Mouse (Mus musculus): ENCODE measurements around the gene Ovca2. TPM values are rescaled to one million over a fixed set of nuclear protein-coding genes. Genes with fewer than 3 reads are reported as not detected.

The Ovca2 gene
- polyA plus RNA-seq, 1 experiment from 2014 or later: 23.1 TPM

DNA sequence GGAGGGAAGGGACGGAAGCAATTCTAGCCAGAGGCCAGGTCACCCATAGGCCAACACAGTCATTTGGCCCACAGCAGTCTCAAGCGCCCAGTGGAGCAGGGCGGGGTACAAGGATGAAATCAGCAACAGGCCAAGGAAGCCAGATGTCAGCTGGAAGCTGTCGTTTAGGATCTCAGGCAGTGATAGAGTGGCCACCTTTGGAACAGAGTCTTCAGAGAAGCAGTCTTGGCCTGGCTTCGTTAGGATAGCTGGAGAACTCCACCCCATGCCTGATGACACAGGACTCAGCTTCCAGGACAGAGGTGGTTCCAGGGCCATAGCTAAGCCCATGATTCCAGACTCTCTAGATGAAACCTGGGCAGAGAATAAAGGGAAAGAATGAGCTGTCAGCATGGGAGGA lies 38.2 kb downstream of the Ovca2 start:
- 78% methylated on average over 5 of the region's 5 CpGs for WGBS
- Histone ChIP-seq H3K4me3 (no peak overlapping the region), H3K4me1 (0 out of 2 replicates have a peak, but pooled peaks cover 19% of the 10 kb centered on the region), H3K9me3 (no peaks in the 10 kb centered on the region), H3K27me3 (replicated peaks) (no peaks in the 10 kb centered on the region), H3K4me2 (replicated peaks) (no peak overlapping the region), H3K9ac (no peak overlapping the region), H3K27ac (no peak overlapping the region), H3K36me3 (peaks cover 21% of the 10 kb centered on the region)
- ATAC-seq (ENCODE audit: low FRiP score, low read depth): no peak

DNA sequence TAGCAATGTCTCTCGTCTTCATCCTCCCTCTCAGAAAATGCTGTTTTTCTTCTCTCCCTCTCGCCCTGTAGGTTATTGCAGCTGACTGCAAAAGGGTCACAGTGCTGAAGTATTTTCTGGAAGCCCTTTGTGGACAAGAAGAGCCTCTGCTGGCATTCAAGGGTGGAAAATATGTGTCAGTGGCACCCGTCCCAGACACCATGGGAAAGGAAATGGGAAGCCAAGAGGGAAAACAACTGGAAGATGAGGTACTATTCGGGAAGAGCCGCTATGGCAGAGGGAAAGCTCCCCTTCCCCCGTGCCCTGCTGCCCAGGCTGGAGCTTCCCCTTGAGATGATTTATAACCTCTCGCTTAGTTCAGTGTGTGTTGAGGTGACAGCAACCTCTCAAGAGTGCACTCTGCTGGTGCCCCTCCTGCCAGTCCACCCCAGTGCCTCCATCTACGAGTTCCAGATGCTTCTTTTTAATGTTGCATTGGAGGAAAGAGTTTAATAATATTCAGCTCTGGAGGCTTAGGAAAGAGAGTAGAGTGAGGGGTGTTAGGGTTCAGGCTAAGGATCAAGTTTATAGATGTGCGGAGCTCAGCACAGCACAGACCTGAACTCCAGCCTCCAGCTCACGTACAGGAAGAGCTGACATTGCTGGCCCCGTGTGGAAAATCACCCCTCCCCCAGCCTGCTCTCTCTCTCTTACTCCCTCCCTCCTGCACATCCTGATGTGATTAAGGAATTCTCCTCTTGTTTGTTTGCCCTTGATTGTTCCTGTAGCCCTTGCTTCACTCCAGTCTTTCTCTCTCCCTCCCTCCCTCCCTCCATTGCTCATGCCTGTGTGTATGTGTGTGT lies 39.3 kb downstream of the Ovca2 start:
- no peak overlapping the region for H3K4me3 ChIP-seq
- peaks cover 18% of the 10 kb centered on the region for H3K36me3 ChIP-seq
- no peak for ATAC-seq (ENCODE audit: low FRiP score, low read depth)
- no peaks in the 10 kb centered on the region for H3K27me3 ChIP-seq (replicated peaks)
- no peak overlapping the region for H3K4me2 ChIP-seq (replicated peaks)
- H3K9me3 ChIP-seq: no peaks in the 10 kb centered on the region
- 47% methylated on average over 11 of the region's 11 CpGs for WGBS
- no peak overlapping the region for H3K9ac ChIP-seq
- 0 out of 2 replicates have a peak, but pooled peaks cover 19% of the 10 kb centered on the region for H3K4me1 ChIP-seq
- no peak overlapping the region for H3K27ac ChIP-seq

DNA sequence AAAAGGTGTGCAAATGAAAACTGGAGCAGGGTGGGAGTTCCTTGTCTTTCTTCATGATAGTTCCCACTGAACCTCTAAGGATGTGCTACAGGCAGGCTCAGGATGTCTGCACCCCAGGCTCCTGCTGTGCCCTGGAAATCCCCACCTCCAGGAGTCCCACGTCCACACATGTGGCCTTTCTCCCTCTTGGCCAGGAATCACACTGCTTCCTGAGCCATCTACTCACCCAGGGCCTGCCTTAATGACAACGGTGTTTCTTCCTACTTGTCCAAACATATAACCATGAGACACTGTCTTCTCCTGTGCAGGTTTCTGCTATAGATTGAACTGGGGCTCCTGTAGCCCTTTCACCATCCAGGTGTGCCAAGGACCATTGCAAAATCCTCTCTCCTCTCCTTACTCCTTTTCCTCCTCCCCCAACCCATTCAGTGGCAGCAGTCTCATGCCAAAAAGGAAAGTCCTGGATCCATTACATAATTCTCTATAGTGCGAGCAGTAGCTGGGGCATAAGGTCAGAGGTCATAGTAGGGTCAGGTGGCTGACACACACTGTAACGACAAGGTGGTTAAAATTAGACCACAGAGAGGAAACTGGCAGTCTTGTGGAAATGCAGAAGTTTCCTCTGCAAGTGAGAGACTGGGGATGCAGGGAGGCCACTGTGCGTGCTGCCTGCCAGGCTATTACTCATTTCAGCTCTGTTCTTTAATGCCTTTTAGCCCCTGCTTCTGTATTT lies 41.8 kb downstream of the Ovca2 start:
- no peaks in the 10 kb centered on the region for H3K27me3 ChIP-seq (replicated peaks)
- no peak overlapping the region for H3K4me3 ChIP-seq
- H3K4me1 ChIP-seq: peaks cover 28% of the 10 kb centered on the region; the same call in 1 of the 2 replicates
- H3K9me3 ChIP-seq: no peaks in the 10 kb centered on the region
- 54% methylated on average over 5 of the region's 5 CpGs for WGBS
- H3K9ac ChIP-seq: no peak overlapping the region
- no peak overlapping the region for H3K27ac ChIP-seq
- no peak overlapping the region for H3K4me2 ChIP-seq (replicated peaks)
- ATAC-seq (ENCODE audit: low FRiP score, low read depth): no peak
- H3K36me3 ChIP-seq: no peaks in the 10 kb centered on the region

DNA sequence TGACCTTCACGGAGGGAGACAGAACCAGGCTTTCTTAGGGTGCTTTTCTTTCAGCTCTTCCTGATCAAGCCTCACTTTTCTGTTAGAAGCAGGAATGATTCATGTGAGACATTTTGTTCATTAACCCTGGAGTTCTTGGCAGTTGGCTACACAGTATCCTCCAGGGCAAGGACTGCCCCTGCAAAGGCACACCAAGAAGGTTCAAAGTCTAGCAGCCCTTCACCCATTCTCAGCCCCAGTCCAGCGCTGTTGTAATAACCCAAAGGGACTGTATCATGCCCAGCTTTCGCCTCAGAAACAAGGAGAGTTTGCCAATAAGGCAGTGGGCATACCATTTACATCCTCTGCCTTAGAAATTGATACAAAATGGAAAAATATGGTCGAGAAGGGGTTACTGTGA lies 43.3 kb downstream of the Ovca2 start:
- 92% methylated on average over 4 of the region's 4 CpGs for WGBS

DNA sequence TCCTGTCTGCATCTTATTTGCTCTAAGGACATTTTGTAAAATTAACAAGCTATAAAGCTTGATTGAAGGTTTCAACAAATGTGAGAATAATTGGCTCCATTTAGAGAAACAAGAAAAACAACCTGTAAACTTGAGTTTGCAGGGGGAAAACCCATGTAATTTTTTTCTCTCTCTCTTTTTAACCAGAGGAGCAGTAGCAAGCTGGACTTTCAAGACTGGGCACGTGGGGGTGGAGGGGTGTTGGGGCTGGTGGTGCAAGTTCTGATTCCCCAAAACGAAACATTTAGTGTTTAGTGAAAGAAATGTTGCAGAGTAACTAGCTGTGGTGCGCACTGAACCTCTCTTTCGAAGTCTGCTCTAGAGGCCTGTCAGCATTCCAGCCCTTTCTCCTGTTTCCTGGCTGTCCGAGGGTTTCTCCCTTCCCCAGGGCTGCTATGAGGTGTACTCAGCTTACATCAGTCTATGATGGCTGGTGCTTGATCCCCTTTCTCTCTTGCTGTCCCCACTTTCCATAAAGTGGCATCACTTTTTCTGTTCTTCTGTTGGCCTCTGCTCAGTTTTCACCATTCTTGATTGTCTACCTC lies 44.1 kb downstream of the Ovca2 start:
- WGBS: 85% methylated on average over 5 of the region's 5 CpGs
- no peak overlapping the region for H3K9ac ChIP-seq
- no peaks in the 10 kb centered on the region for H3K9me3 ChIP-seq
- no peaks in the 10 kb centered on the region for H3K36me3 ChIP-seq
- no peak overlapping the region for H3K4me3 ChIP-seq
- no peak for ATAC-seq (ENCODE audit: low FRiP score, low read depth)
- no peaks in the 10 kb centered on the region for H3K27me3 ChIP-seq (replicated peaks)
- no peak overlapping the region for H3K27ac ChIP-seq
- H3K4me2 ChIP-seq (replicated peaks): no peak overlapping the region
- peaks cover 22% of the 10 kb centered on the region; the same call in 1 of the 2 replicates for H3K4me1 ChIP-seq

More for the DNA sequence above, 43.3 kb downstream of the Ovca2 start:
- no peaks in the 10 kb centered on the region for H3K27me3 ChIP-seq (replicated peaks)
- no peaks in the 10 kb centered on the region for H3K9me3 ChIP-seq
- no peak overlapping the region for H3K4me2 ChIP-seq (replicated peaks)
- ATAC-seq (ENCODE audit: low FRiP score, low read depth): no peak
- peaks cover 28% of the 10 kb centered on the region; the same call in 1 of the 2 replicates for H3K4me1 ChIP-seq
- no peak overlapping the region for H3K9ac ChIP-seq
- no peak overlapping the region for H3K4me3 ChIP-seq
- no peak overlapping the region for H3K27ac ChIP-seq
- no peaks in the 10 kb centered on the region for H3K36me3 ChIP-seq

DNA sequence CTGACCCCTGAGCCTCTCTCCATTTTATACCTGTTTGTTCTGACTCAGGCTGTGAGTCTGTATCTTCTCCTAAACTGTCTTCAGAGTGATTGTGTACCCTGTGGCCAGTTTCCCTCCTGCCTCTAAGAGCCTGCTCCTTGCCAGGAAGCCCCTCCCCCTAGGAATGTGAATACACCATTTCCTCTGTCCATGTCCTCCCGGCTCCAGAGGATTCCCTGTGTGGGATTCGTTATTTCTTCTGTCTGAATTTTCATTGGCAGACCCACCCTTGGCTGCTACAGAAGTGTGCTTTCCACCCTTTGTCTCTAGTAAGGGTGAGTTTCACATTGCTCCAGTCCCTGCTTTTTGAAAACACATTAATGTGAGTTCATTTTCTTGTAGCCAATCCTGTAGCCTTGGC lies 44.7 kb downstream of the Ovca2 start:
- H3K27me3 ChIP-seq (replicated peaks): no peaks in the 10 kb centered on the region
- H3K27ac ChIP-seq: no peak overlapping the region
- no peak for ATAC-seq (ENCODE audit: low FRiP score, low read depth)
- no peaks in the 10 kb centered on the region for H3K36me3 ChIP-seq
- no peak overlapping the region for H3K4me3 ChIP-seq
- peaks cover 17% of the 10 kb centered on the region; the same call in 1 of the 2 replicates for H3K4me1 ChIP-seq
- WGBS: 12% methylated on average over 2 of the region's 2 CpGs
- H3K9ac ChIP-seq: no peak overlapping the region
- H3K9me3 ChIP-seq: no peaks in the 10 kb centered on the region
- H3K4me2 ChIP-seq (replicated peaks): no peak overlapping the region

DNA sequence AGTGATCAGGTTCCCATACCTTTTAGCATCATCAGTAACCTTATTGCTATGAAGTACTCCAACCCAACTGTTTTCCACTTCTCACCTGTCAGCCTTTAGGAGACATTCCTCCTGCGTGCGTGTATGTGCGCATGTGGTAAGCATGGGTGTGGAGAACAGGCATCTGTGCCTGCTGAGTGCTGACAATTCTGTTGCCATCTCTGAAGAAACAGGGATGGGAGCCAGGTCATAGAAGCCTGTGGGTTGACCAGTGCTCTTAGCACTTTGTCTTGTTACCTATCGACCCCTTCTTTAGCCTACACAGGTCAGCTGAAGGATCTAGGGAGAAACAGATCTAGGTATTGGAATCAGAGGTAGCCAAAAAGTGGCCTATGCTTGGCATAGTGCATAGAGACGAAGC lies 45.2 kb downstream of the Ovca2 start:
- Histone ChIP-seq H3K4me1 (peaks cover 13% of the 10 kb centered on the region; the same call in 1 of the 2 replicates), H3K36me3 (no peaks in the 10 kb centered on the region), H3K9ac (no peak overlapping the region), H3K27ac (no peak overlapping the region), H3K4me3 (no peak overlapping the region), H3K9me3 (no peaks in the 10 kb centered on the region), H3K27me3 (replicated peaks) (no peaks in the 10 kb centered on the region), H3K4me2 (replicated peaks) (no peak overlapping the region)
- ATAC-seq (ENCODE audit: low FRiP score, low read depth): no peak
- WGBS: 92% methylated on average over 5 of the region's 5 CpGs

DNA sequence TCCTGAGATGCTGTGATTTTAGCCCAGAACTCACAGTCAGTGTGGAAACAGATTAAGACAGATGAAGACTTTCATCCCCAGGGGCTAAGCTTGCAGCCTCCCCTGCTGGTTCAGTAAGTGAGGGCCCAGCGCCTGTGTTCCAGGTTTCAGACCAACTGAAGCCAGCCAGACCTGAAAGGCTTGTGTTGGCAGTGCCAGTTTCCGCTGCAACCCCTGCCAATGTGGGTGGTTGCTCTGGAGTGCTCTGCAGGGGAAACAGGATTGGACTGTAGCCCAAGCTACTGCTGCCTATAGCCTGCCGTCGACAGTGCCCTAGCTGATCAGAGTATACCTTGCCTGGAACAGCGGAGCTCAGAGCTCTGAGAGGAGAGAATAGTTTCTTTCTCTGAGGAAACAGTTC lies 46.4 kb downstream of the Ovca2 start:
- no peak overlapping the region for H3K4me3 ChIP-seq
- no peak overlapping the region for H3K27ac ChIP-seq
- no peak overlapping the region for H3K4me2 ChIP-seq (replicated peaks)
- 92% methylated on average over 5 of the region's 5 CpGs for WGBS
- no peaks in the 10 kb centered on the region for H3K27me3 ChIP-seq (replicated peaks)
- no peaks in the 10 kb centered on the region for H3K9me3 ChIP-seq
- peaks cover 13% of the 10 kb centered on the region; the same call in 1 of the 2 replicates for H3K4me1 ChIP-seq
- H3K36me3 ChIP-seq: no peaks in the 10 kb centered on the region
- no peak for ATAC-seq (ENCODE audit: low FRiP score, low read depth)
- no peak overlapping the region for H3K9ac ChIP-seq

DNA sequence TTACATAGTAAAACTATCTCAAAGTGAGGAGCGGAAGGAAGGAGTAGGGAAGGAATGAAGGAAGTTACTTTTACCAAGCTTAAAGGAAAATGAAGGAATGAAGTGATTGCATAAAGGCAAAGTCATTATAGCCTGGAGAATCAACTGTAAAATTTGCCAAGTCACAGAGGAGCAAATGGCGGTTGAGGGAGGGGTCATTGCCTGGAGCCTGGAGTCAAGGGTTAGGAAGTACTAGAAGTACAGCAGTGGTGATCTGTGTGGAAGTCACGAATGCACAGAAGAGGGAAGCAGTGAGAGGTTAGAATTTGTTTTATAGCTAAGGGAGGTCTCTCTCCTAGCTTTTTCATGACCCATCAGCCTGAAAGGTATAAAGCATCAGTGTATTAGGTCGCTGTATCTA lies 47.3 kb downstream of the Ovca2 start:
- Histone ChIP-seq H3K4me3 (no peak overlapping the region), H3K4me1 (peaks cover 9% of the 10 kb centered on the region; the same call in 1 of the 2 replicates), H3K27me3 (replicated peaks) (no peaks in the 10 kb centered on the region), H3K27ac (no peak overlapping the region), H3K4me2 (replicated peaks) (no peak overlapping the region), H3K9ac (no peak overlapping the region), H3K9me3 (no peaks in the 10 kb centered on the region), H3K36me3 (no peaks in the 10 kb centered on the region)
- 88% methylated on average over 4 of the region's 4 CpGs for WGBS
- ATAC-seq (ENCODE audit: low FRiP score, low read depth): no peak

DNA sequence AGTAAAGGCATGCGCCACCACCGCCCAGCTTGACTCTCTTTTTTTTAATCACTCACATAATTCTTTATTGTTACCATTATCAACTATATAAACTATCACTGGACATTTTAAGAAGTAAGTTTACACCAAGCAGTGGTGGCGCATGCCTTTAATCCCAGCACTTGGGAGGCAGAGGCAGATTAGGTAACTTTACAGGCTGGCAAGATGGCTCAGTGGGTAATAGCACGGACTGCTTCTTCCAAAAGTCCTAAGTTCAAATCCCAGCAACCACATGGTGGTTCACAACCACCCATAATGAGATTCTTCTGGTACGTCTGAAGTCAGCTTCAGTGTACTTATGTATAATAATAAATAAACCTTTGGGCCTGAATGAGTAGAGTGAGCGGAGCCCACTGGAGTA lies 49.2 kb downstream of the Ovca2 start:
- Histone ChIP-seq H3K9ac (no peak overlapping the region), H3K9me3 (no peaks in the 10 kb centered on the region), H3K36me3 (no peaks in the 10 kb centered on the region), H3K4me2 (replicated peaks) (no peak overlapping the region), H3K4me1 (peaks cover 9% of the 10 kb centered on the region; the same call in 1 of the 2 replicates), H3K27ac (no peak overlapping the region), H3K27me3 (replicated peaks) (no peaks in the 10 kb centered on the region), H3K4me3 (no peak overlapping the region)
- no peak for ATAC-seq (ENCODE audit: low FRiP score, low read depth)
- WGBS: 94% methylated on average over 6 of the region's 6 CpGs

DNA sequence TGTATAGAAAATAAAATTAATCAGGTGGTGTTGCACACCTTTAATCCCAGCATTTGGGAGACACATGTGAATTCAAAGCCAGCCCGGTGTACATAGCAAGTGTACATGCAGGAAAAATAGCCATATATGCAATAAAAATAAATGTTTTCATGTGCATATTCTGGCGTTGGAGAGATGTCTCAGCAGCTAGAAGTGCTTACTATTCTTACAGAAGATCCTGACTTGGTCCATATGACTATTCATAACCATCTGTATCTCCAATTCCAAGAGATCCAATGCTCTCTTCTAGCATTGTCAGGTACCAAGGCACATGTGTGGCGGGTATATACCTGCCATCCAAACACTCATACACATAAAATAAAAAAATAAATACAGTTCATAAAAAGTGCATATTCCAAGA lies 52.3 kb downstream of the Ovca2 start:
- Histone ChIP-seq H3K27ac (no peak overlapping the region), H3K27me3 (replicated peaks) (no peaks in the 10 kb centered on the region), H3K4me1 (no peaks in the 10 kb centered on the region), H3K9ac (no peak overlapping the region), H3K4me3 (no peak overlapping the region), H3K36me3 (no peaks in the 10 kb centered on the region), H3K9me3 (no peaks in the 10 kb centered on the region), H3K4me2 (replicated peaks) (no peak overlapping the region)
- WGBS: 94% methylated on average over 3 of the region's 3 CpGs
- no peak for ATAC-seq (ENCODE audit: low FRiP score, low read depth)
